Mouse (Mus musculus) stomach, embryonic 16.5 days (tissue): ENCODE measurements at regions not wholly inside any gene's neighbourhood (a gene's known extent, or its start where the extent isn't known, plus 50 kb on each side); places are given as distances from the start of the nearest gene placed in this dataset.

Source experiments
- ATAC-seq: fragments of 200-750 bp; cut with Nextera tagmentation; 2 replicates; pipeline ENCODE4 v1.8.0; 2017; ENCODE audit warnings: moderate number of reproducible peaks, moderate TSS enrichment; ENCODE audit not compliant: insufficient read depth, low FRiP score
- H3K27ac ChIP-seq: fragments of 300-500 bp; sonication (generic); 2 replicates; pipeline ENCODE4 v1.5.1; 2014; ENCODE audit warnings: low read length
- H3K27me3 ChIP-seq: fragments of 300-500 bp; sonication (generic); 2 replicates; pipeline ENCODE4 v1.6.1; 2014; ENCODE audit warnings: low read length, control low read depth, mixed read lengths; ENCODE audit not compliant: control insufficient read depth, insufficient read depth
- H3K36me3 ChIP-seq: fragments of 300-500 bp; sonication (generic); 2 replicates; pipeline ENCODE4 v1.6.1; 2014; ENCODE audit warnings: low read length; ENCODE audit not compliant: control insufficient read depth, insufficient read depth
- H3K4me1 ChIP-seq: fragments of 300-500 bp; sonication (generic); 2 replicates; pipeline ENCODE4 v1.6.1; 2014; ENCODE audit warnings: low read length, control low read depth, mixed read lengths; ENCODE audit not compliant: control insufficient read depth, insufficient read depth
- H3K4me2 ChIP-seq: fragments of 300-500 bp; sonication (generic); 2 replicates; pipeline ENCODE4 v1.6.1; 2014; ENCODE audit warnings: low read depth, low read length, mixed read lengths
- H3K4me3 ChIP-seq: fragments of 300-500 bp; sonication (generic); replicated peaks from 2 replicates; pipeline ENCODE4 v1.5.1; 2014; ENCODE audit warnings: mild to moderate bottlenecking, low read length
- H3K9ac ChIP-seq: fragments of 300-500 bp; sonication (generic); 2 replicates; pipeline ENCODE4 v1.6.1; 2014; ENCODE audit warnings: low read length
- H3K9me3 ChIP-seq: fragments of 300-500 bp; sonication (generic); replicated peaks from 2 replicates; pipeline ENCODE4 v1.6.1; 2016; ENCODE audit warnings: low read length, control low read depth; ENCODE audit not compliant: control insufficient read depth
- WGBS: fragments of 180-500 bp; shearing (Covaris S2); extraction: QIAGEN DNeasy Blood & Tissue Kit; methylation state at CpG from one replicate; pipeline ENCODE4 v1.1.7; 2014; 5-methylcytosine and 5-hydroxymethylcytosine counted together

DNA sequence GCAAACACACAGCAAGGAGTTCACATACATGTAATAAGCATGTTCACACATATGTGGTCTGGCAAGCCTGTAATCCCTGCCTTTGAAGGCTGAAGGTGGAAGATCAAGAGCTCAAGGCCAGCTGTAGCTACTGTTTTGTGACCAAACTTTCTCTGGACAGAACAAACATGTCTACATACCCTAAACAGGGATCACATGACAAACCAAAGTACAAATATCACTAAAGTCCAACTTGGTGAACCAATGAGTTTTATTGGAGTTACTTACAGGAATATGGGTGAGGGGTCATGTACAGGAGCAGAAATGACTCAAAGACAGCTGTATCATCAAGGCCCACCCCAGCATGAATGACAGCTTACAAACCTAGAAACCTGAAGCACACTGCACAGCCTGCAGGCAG, 56.6 kb upstream of the Glrp1 start:
- Histone ChIP-seq H3K4me3 (no peak overlapping the region), H3K4me2 (no peak overlapping the region), H3K4me1 (no peaks in the 10 kb centered on the region), H3K27ac (no peak overlapping the region), H3K9me3 (no peaks in the 10 kb centered on the region), H3K9ac (no peak overlapping the region), H3K27me3 (no peaks in the 10 kb centered on the region), H3K36me3 (no peaks in the 10 kb centered on the region)
- ATAC-seq: no peak

GRCm38 (mm10) chr1:88564825-88565224, 55.0 kb upstream of the Glrp1 start:
- no peak overlapping the region for H3K27ac ChIP-seq
- no peak for ATAC-seq
- 55% methylated on average over 4 of the region's 4 CpGs for WGBS
- H3K27me3 ChIP-seq: no peaks in the 10 kb centered on the region
- H3K9ac ChIP-seq: no peak overlapping the region
- no peaks in the 10 kb centered on the region for H3K9me3 ChIP-seq
- H3K4me1 ChIP-seq: no peaks in the 10 kb centered on the region; the same call in 1 of the 2 replicates
- H3K4me2 ChIP-seq: no peak overlapping the region
- H3K36me3 ChIP-seq: no peaks in the 10 kb centered on the region
- H3K4me3 ChIP-seq: no peak overlapping the region

DNA sequence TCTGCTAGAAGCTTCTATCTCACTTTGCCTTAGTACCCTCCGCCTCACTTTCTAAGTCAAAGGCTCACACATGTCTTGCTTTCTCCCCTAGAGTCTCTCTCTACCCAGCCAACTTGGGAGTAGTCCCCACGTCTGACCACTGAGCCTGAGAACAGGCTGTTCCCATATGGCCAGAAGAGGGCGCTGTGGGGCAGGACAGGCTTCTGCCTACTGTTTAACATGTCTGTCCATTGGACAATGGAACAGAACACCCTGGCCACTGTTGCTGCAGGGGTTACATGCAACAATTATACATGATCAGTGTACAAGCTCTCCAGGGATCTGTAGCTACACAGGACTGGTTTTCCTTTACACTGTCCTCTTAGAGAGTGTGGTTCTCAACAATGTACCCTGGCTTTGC, 52.5 kb upstream of the Glrp1 start:
- no peaks in the 10 kb centered on the region for H3K36me3 ChIP-seq
- ATAC-seq: 0 out of 2 replicates have a peak, but pooled peaks have one; percentile 51

GRCm38 (mm10) chr1:88560771-88561170, 50.9 kb upstream of the Glrp1 start:
- no peak overlapping the region for H3K27ac ChIP-seq

More for the DNA sequence above, 52.5 kb upstream of the Glrp1 start:
- H3K27me3 ChIP-seq: no peaks in the 10 kb centered on the region
- H3K9ac ChIP-seq: no peak overlapping the region
- no peak overlapping the region for H3K4me2 ChIP-seq
- H3K27ac ChIP-seq: no peak overlapping the region
- 0 out of 2 replicates have a peak, but pooled peaks cover 5% of the 10 kb centered on the region for H3K9me3 ChIP-seq
- no peak overlapping the region for H3K4me3 ChIP-seq
- 39% methylated on average over 3 of the region's 3 CpGs for WGBS
- peaks cover 7% of the 10 kb centered on the region; the same call in 1 of the 2 replicates for H3K4me1 ChIP-seq

More at GRCm38 (mm10) chr1:88560771-88561170, 50.9 kb upstream of the Glrp1 start:
- no peak for ATAC-seq
- H3K27me3 ChIP-seq: no peaks in the 10 kb centered on the region
- H3K4me3 ChIP-seq: no peak overlapping the region
- no peak overlapping the region for H3K9ac ChIP-seq
- 36% methylated on average over 8 of the region's 8 CpGs for WGBS
- 0 out of 2 replicates have a peak, but pooled peaks cover 5% of the 10 kb centered on the region for H3K9me3 ChIP-seq
- H3K36me3 ChIP-seq: no peaks in the 10 kb centered on the region
- H3K4me2 ChIP-seq: no peak overlapping the region
- H3K4me1 ChIP-seq: peaks cover 7% of the 10 kb centered on the region; the same call in 1 of the 2 replicates
